Mouse (Mus musculus) testis, adult 2 months (tissue): Measurements from ENCODE around the gene Wfs1. TPM values are rescaled to one million over a fixed set of nuclear protein-coding genes. Genes with fewer than 3 reads are reported as not detected.

ENCODE experiments used
- H3K27ac ChIP-seq: fragments of 200-500 bp; 2 replicates; pipeline ENCODE4 v1.5.1; 2012; ENCODE audit warnings: low read depth, low read length; ENCODE audit not compliant: control insufficient read depth, insufficient read depth
- H3K27me3 ChIP-seq: fragments of 200-500 bp; 2 replicates; pipeline ENCODE4 v1.6.1; 2012; ENCODE audit warnings: mild to moderate bottlenecking, low read length, moderate library complexity; ENCODE audit not compliant: control insufficient read depth, insufficient read depth
- H3K36me3 ChIP-seq: fragments of 200-500 bp; 2 replicates; pipeline ENCODE4 v1.6.1; 2012; ENCODE audit warnings: mild to moderate bottlenecking, low read length; ENCODE audit not compliant: control insufficient read depth, insufficient read depth
- H3K4me1 ChIP-seq: fragments of 200-500 bp; 2 replicates; pipeline ENCODE4 v1.6.1; 2012; ENCODE audit warnings: low read length; ENCODE audit not compliant: control insufficient read depth, insufficient read depth
- H3K4me3 ChIP-seq: fragments of 200-500 bp; 2 replicates; pipeline ENCODE4 v1.5.1; 2012; ENCODE audit warnings: low read depth, mild to moderate bottlenecking, low read length, moderate library complexity, mixed read lengths; ENCODE audit not compliant: control insufficient read depth
- CTCF ChIP-seq: fragments of 200-500 bp; IDR thresholded peaks from 2 replicates; pipeline ENCODE4 v1.5.1; 2012; ENCODE audit warnings: low read depth, mild to moderate bottlenecking, inconsistent platforms, low read length, moderate library complexity; ENCODE audit not compliant: control insufficient read depth, insufficient read depth, insufficient replicate concordance
- POLR2A ChIP-seq: fragments of 200-500 bp; IDR thresholded peaks from 2 replicates; pipeline ENCODE4 v1.6.1; 2012; ENCODE audit warnings: low read depth, mild to moderate bottlenecking, inconsistent platforms, low read length, moderate library complexity; ENCODE audit not compliant: control insufficient read depth
- polyA plus RNA-seq: library from polyadenylated mRNA; depleted of rRNA; stranded (reverse); fragments of >200 nt; gene quantifications from 2 replicates; pipeline ENCODE4 v1.2.3, GENCODE M21; 2012

The Wfs1 gene
- polyA plus RNA-seq, 1 experiment = 1.6 TPM

DNA sequence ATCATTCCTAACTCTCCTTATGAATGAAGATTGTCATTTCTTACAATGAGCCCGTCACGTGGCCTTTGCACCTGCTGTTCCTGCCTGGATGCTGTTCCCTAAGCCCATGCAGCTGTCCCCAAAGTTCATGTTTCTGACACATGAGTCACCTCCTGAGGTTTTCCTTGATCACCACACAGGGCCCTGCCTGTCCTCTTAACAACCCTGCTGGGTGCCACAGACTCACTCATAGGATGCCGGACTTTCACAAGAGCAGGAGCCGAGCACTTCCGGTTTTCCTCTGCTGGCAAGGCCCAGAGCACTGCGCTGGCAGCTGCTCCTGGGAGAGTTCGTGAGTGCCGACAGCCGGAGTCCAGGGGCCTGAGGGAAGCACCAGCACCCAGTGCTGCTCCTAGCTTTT is 12.0 kb upstream of the Wfs1 start:
- no peaks in the 10 kb centered on the region for H3K36me3 ChIP-seq
- no peaks in the 10 kb centered on the region for H3K4me1 ChIP-seq
- no peak for TF ChIP-seq POLR2A
- TF ChIP-seq CTCF = no peak
- no peak overlapping the region for H3K27ac ChIP-seq
- H3K27me3 ChIP-seq = no peaks in the 10 kb centered on the region
- H3K4me3 ChIP-seq = no peak overlapping the region

- Histone ChIP-seq H3K27me3 (no peaks in the 10 kb centered on the region), H3K36me3 (no peaks in the 10 kb centered on the region), H3K27ac (no peak overlapping the region), H3K4me1 (no peaks in the 10 kb centered on the region), H3K4me3 (no peak overlapping the region)
- TF ChIP-seq POLR2A (no peak), CTCF (no peak)
These were observed 9.0 kb upstream of the Wfs1 start for GRCm38 (mm10) chr5:36997996-36998395.

GRCm38 (mm10) chr5:36996410-36996809 is 7.4 kb upstream of the Wfs1 start:
- H3K27ac ChIP-seq = no peak overlapping the region
- no peaks in the 10 kb centered on the region for H3K27me3 ChIP-seq
- H3K4me3 ChIP-seq = no peak overlapping the region
- no peaks in the 10 kb centered on the region for H3K36me3 ChIP-seq
- no peaks in the 10 kb centered on the region for H3K4me1 ChIP-seq
- no peak for TF ChIP-seq CTCF

GRCm38 (mm10) chr5:36990631-36991350 is 1.8 kb upstream of the Wfs1 start:
- Histone ChIP-seq H3K27ac (no peak overlapping the region), H3K4me3 (no peak overlapping the region), H3K36me3 (no peaks in the 10 kb centered on the region), H3K4me1 (peaks cover 3% of the 10 kb centered on the region), H3K27me3 (no peaks in the 10 kb centered on the region)
- TF ChIP-seq POLR2A (no peak), CTCF (no peak)

DNA sequence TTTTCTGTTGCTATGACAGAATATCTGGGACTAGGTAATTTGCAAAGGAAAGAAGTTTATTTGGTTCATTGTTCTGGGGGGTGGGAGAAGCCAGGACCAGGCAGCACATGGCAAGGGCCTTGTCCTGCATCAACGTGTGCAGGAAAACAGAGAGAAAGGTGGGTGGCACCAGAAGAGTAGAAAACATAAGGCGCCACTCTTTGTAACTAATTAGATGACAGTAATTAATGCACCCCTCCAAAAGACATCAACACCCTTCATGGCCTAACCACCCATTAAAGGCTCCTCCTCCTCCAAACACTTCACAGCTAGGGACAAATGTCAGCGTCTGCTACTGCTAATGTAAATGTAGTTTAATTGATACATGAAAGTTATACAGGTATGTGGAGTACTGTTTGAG is 1.2 kb upstream of the Wfs1 start:
- Histone ChIP-seq H3K27me3 (no peaks in the 10 kb centered on the region), H3K27ac (no peak overlapping the region), H3K4me1 (peaks cover 3% of the 10 kb centered on the region), H3K4me3 (no peak overlapping the region), H3K36me3 (no peaks in the 10 kb centered on the region)
- TF ChIP-seq POLR2A (no peak), CTCF (no peak)

DNA sequence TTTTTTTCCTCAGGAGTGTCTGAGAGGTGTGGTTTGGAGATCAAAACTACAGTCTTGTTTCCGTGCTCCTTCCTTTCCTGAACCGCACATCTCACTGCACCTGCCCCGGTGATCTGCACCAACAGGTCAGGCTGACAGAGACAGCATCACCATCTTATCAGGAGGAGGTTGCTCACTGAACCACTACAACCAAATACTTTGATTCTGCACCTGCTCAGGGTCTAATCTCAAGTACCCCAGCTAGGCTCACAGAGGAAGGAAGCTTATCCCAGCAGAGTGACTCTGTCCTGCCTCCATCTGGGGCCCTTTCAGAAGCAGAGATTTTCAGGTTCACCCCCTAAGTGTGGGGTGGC is 596 bp upstream of the Wfs1 start:
- Histone ChIP-seq H3K36me3 (no peaks in the 10 kb centered on the region), H3K4me3 (peak overlapping the region; percentile 35), H3K27ac (no peak overlapping the region), H3K27me3 (no peaks in the 10 kb centered on the region), H3K4me1 (peaks cover 3% of the 10 kb centered on the region)
- no peak for TF ChIP-seq POLR2A

DNA sequence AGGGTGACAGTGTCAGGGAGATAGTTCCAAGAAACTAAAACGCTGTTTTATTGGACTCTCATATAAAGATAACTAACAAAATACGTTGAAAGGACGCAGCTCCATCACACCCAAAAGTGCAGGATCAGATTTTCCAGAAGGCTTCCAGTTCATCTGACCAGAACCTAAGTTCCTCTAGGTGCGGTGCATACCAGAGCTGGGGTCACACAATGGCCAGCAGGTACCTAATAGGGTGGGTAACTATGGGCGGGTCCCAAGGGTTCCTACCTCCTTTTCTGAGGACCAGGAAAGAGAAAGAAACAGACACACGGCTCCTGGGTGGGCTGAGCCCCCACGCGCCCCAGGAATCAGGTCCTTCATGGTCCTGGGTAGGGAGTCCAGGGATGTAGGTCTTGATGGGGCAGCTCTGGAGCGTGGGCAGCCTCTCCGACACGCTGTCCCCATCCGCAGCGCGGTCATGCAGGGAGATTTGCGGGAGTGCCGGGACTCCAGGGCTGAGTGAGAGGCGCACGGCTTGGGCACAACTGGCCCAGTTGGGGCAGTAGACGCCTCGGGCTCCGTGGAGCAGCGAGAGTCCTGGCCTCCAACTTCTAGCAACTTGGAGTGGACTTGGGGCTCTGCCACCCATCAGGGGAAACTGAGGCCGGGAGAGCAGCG is 753 bp downstream of the Wfs1 start:
- no peak for TF ChIP-seq POLR2A
- no peak for TF ChIP-seq CTCF
- Histone ChIP-seq H3K27ac (no peak overlapping the region), H3K4me1 (peaks cover 3% of the 10 kb centered on the region), H3K4me3 (peak overlapping the region; percentile 87), H3K36me3 (no peaks in the 10 kb centered on the region), H3K27me3 (no peaks in the 10 kb centered on the region)

DNA sequence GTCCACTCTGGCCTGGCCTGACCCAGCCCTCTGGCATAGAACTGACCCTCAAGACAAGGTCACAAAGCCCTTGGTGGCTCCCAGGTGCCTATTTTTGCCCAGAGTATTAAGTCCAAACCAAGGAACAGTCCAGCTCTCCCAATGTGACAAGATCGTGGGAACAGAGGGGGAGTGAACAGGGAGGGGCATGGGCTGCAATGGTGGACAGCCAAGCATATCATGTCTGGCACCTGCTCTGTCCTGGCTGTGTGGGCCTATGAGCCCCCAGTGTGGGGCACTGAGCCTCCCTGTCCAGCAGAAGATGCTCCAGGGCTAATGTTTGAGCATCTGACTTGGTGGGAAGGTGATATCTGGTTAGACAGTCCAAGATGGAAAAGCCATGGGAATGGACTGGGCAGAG is 2.4 kb downstream of the Wfs1 start:
- no peak for TF ChIP-seq POLR2A
- H3K27me3 ChIP-seq = no peaks in the 10 kb centered on the region
- peaks cover 3% of the 10 kb centered on the region for H3K4me1 ChIP-seq
- H3K4me3 ChIP-seq = no peak overlapping the region
- no peaks in the 10 kb centered on the region for H3K36me3 ChIP-seq
- no peak overlapping the region for H3K27ac ChIP-seq
